Mouse (Mus musculus): ENCODE measurements around the gene Sec62.
"Not testable (repeated sequence)": the region's sequence is repeated elsewhere in the genome, so short reads cannot be mapped to it uniquely, and the experiment has no call there.

The Sec62 gene

DNA sequence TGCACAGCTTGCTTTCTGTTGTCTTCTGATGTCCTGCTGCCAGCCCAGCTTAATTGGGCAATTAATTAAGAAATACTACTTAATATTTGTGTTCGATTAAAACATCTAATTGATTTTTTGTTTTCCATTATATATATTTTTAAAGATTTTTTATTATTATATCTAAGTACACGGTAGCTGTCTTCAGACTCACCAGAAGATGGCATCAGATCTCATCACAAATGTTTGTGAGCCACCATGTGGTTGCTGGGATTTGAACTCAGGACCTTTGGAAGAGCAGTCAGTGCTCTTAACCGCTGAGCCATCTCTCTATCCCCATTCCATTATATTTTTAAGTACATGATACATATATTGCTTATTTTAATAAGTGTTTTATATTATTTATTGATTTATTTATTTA, 40.6 kb downstream of the Sec62 start:
- DNase-seq: no peak

DNA sequence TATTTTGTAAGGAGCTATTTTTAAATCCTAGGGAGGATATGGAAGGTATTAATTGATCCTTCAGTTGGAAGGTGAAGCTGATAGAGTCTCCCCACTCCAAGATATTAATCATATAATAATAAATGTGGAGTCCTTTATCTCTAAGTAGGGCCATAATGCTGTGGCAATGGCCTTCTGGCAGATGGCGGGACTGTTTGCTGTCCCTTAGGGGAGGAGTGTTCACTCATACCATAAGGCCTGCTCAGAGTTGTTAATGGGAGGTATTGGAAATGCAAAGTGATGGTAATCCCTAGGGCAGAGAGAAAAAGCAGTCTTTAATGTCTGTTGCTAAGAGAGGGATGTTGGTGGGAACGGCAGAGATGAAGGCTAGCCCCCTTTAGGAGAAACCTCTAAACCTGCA, 53.1 kb downstream of the Sec62 start:
- no peak for DNase-seq

DNA sequence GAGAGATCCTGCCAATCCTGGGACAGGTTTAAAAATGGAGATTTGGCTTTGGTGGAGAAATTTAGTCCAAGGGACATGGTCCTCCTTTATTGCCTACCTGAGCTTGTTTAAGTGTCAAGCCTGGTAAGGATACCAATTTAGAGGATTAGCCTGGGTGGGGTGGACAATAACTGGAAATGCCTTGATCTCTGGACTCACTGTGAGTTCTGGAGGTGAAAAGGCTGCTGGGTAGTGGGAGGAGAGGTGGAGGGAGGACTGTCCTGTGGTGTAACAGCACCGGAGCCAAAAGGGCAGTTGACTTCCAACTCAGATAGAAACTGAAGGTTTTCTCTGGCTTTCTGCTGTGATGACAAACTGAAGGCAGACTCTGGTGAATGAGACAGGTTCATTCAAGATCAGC, 54.7 kb downstream of the Sec62 start:
- peak; percentile 46 for DNase-seq

DNA sequence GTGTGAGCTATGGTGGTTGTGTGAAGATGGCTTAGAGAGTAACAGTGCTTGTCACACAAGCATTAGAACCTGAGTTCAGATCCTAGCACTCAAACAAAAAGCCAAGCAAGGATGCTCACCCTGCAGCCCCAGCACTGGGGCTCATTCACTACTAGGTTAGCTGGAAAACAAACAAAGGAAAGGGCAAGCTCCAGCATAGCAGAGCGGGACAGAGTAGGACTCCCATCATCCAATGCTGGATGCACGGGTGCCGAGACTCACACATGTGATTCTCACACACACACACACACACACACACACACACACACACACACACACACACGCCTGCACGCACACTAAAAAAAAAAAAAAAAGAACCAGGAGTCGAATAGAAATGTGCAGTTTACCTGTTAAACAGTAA, 58.7 kb downstream of the Sec62 start:
- DNase-seq: peak; percentile 41

DNA sequence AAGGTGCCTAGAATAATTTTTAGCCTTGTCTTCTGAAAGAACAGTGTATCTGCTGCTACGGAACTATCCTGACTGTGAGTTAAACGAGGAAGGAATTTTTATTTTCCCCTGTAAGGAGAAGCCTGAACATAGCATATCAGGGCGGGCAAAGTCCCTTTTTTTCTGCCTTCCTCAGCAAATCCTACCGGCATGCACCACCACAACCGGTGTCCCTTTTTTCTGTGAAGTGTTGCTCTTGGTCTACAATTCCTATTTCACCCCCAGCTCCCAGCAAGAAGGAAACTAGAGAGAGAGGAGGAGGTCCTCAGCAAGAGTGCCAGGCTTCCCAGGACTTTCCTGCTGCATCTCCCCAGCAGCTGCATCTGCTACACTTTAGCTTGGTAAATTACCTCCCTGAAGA, 60.9 kb downstream of the Sec62 start:
- DNase-seq: peak; percentile 42

DNA sequence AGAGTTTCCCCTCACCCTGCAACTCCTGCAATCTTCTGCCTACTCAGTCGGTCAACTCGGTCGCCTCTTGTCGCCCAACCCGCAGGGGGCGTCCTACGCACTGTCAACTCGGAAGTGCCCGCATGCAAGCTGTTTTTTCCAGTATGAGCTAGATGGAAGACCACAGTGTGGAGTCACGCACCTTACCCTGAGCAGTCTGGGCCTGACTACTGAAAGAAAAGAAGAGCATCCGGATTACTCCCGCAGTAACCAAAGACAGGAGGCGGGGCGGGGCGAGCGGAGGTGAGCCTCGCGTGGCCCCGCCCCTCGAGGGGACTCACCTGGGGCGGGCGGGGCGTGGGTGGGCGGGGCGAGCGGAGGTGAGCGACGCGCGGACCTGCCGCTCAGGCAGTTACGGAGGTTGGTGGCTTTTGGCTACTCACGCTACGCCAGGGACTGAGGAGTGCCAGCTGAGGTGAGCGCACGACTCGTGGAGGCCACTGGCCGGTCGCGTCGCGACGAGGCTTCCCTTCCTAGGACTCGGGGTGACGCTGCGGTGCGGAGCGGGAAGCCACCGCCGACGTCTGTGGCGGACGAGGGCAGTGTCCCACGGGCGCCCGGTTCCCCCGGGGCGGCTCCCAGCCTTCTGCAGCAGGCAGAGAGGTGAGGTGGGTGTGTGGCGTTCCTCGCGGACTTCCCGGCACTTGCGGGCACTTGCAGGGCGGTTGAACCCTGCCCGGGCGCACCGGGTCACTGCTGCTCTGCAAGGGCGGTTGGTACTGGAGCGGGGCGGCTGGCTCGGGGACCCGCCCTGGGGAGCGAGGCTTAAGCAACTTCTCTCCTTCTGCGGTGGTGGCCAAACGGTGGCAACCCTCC, 63.2 kb downstream of the Sec62 start, which contains the start of gene Gpr160:
Gene Gpr160 (plus strand): TSS at position 347 of the 855 bp plus-strand sequence.
- peak; percentile 82 for DNase-seq

DNA sequence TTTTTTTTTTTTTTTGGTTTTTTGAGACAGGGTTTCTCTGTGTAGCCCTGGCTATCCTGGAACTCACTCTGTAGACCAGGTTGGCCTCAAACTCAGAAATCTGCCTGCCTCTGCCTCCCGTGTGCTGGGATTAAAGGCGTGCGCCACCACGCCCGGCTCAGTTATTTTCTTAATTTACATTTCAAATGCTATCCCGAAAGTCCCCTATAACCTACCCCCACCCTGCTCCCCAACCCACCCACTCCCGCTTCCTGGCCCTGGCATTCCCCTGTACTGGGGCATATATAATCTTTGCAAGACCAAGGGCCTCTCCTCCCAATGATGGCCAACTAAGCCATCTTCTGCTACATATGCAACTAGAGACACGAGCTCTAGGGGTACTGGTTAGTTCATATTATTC, 66.9 kb downstream of the Sec62 start:
- not testable (repeated sequence) for DNase-seq

DNA sequence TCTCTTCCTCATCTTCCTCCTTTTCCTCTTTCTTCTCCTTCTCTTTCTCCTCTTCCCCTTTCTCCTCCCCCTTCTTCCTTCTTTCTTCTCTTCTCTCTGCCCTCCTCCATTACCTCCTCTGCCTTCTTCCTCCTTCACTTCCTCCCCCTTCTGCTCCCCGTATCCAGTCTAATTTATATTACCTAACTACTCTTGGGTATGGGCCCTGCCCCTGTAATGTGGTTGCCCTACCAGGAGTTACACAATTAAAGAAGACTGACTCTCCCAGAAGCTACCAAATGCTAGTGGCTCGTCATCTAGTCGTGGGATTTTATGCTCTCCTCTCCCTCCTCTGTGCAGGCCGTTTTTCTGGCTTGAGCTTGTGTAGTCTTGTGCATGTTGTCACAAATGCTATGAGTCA, 68.0 kb downstream of the Sec62 start:
- DNase-seq: no peak

DNA sequence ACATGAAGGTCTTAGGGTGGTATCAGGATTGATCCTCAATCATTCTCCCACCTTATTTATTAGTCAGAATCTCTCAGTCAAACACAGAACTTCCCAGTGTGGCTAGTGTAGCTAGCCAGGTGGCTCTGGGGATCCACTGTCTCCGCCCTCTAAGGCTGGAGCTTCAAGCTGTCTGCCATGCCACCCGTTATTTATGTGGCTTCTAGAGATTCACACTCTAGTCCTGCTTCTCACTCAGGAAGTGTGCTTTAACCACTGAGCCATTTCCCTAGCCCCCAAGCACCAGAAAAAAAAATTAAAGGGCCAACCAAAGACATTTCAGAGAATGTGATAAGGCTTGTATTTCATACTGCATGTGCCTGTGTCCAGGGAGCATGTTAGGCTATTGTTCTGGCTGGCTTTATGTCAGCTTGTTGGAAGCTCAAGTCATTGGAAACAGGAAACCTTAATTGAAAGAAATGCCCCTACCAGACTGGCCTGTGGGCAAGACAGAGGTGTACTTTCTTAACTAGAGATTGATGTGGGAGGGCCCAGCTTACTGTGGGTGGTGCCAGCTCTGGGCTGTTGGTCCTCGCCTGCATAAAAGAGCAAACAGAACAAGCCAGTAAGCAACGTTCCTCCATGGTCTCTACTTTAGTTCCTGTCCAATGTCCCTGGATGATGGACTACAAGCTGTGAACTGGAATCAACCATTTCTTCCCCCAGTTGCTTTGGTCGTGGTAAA, 71.2 kb downstream of the Sec62 start:
- no peak for DNase-seq

DNA sequence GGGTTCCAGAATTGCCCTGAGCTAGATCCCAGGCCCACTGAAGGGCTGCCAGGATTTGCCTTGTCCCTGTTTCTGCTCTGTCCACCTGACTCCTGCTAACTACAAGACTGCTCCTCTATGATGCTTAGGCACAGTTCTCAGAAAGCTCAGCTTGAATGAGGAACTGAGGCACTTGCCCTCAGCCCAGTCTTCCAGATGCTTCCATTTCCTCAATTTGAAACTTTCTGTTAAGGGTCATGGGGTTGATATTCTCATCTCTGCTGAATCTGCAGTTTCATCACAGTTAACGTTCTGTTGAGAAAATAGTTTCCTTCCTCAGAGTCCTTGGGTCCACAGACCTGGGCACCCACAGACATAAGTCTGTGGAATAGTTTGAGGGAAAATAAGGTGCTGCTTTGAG, 72.0 kb downstream of the Sec62 start:
- DNase-seq: no peak

DNA sequence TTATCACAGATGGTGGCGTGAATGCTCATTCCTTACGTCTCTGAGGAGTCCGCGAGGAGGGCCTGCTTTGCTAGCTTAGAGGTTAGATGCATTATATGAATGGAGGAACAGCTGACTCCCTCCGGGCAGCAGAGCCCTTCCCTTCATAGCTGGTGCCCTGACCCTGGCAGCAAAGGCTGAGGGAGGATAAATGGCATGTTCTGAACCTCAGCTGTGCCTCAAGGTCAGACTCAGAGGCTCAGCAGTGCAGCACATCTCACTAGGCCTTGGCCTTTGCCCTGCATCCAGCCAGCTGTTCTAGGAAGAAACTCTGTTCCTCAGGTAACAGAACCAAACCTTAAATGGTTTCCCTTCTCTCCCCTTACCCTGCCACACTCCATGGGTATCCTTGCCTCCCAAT, 75.5 kb downstream of the Sec62 start:
- DNase-seq: no peak

DNA sequence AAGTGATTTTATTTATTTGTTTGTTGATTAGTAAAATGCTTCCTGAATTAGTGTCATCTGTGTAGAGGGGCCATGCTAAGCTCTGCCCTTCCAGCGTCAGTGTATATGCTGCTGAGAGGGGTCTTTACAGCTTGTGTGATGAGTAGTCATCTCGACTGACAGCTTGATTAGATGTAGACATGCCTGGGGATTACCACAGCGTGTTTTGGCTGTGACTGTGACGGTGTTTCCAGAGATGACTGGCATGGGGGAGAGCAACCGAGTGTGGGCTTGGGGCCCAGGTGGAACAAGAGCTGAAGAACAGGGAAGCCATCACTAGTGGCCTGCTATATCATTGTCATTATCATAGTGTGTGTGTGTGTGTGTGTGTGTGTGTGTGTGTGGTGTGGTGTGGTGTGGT, 76.0 kb downstream of the Sec62 start:
- DNase-seq: no peak

DNA sequence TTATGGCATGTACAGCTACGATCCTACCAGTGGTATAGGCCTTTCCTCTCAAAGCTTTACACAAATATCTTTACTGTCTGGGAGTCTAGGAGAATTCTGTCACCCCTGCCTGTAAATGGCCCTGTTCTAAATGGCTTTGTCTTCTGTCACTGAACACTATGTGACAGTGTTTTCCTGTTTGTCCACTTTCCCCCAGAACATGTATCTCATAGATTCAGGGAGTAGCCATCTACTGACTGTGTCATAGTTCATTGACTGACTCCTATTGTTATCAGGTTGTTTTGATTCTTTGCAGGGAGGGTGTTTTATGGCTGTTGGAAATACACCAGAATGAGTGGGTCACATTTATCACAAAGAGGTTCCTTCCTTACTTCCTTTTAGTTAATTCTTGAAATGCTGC, 77.3 kb downstream of the Sec62 start:
- DNase-seq: no peak

Measured in kidney, adult 9 months (tissue).